Mouse (Mus musculus): ENCODE data around the gene Tsc22d4. TPM values are rescaled to one million over a fixed set of nuclear protein-coding genes. Genes with fewer than 3 reads are reported as not detected.
"Not testable (repeated sequence)": the region's sequence is repeated elsewhere in the genome, so short reads cannot be mapped to it uniquely, and the experiment has no call there.

Tsc22d4 gene
- total RNA-seq, 2 experiments from 2014 or later = 169 to 181 TPM

DNA sequence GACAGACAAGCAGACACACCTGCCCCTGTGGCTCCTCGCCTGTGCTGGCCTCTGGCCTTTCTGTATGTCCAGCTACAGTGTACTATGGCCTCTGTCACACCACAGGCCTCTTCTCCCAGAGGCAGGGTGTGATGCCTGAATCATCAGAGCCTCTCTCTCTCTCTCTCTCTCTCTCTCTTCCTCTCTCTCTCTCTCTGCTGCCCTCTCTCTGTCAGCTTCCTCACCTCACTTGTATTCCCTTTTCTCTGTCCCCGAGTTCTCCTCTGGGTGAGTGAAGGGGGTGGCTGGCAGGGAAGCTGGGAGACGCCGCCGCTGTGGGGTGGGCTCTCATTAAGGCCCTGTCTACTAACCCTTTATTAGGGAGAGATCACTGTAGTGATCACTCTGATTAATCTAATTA lies 7.0 kb upstream of the Tsc22d4 start:
- intact Hi-C loops (cut with DNase I) = loop anchor here (5.0 kb wide), 1 partner anchor 56 kb away; the partner anchor contains the start of gene Agfg2

DNA sequence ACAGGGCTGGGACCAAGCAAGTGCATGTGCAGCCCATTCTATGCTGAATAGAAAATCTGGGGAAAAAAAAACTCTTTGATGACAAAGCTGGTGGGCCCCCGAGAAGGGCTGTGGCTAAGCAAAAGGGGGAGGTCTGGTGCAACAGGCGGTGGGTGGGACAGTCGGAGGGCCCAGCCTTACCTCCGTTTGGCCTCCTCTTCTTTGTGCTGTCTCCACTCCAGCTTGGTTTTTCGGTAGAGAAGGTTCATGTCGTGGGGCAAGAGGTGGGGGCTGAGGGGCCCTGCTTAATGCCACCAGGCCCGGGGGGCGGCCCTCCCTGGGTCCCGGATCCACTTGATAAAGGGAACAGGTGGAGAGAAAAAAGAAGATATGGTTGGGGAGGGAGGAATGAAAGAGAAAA lies 6.1 kb upstream of the Tsc22d4 start:
- intact Hi-C loops (cut with DNase I) = loop anchor here (5.0 kb wide), 1 partner anchor 57 kb away; the partner anchor contains the start of gene Agfg2

More for the DNA sequence above, 7.0 kb upstream of the Tsc22d4 start:
- no peak for DNase-seq (ENCODE audit: low spot score in 2 of 2)

GRCm38 (mm10) chr5:137740506-137740905 lies 5.0 kb upstream of the Tsc22d4 start:
- intact Hi-C loops (cut with DNase I) = no loop called here
- no peak for DNase-seq (ENCODE audit: low spot score in 2 of 2)

More for the DNA sequence above, 6.1 kb upstream of the Tsc22d4 start:
- no peak for DNase-seq (ENCODE audit: low spot score in 2 of 2)

DNA sequence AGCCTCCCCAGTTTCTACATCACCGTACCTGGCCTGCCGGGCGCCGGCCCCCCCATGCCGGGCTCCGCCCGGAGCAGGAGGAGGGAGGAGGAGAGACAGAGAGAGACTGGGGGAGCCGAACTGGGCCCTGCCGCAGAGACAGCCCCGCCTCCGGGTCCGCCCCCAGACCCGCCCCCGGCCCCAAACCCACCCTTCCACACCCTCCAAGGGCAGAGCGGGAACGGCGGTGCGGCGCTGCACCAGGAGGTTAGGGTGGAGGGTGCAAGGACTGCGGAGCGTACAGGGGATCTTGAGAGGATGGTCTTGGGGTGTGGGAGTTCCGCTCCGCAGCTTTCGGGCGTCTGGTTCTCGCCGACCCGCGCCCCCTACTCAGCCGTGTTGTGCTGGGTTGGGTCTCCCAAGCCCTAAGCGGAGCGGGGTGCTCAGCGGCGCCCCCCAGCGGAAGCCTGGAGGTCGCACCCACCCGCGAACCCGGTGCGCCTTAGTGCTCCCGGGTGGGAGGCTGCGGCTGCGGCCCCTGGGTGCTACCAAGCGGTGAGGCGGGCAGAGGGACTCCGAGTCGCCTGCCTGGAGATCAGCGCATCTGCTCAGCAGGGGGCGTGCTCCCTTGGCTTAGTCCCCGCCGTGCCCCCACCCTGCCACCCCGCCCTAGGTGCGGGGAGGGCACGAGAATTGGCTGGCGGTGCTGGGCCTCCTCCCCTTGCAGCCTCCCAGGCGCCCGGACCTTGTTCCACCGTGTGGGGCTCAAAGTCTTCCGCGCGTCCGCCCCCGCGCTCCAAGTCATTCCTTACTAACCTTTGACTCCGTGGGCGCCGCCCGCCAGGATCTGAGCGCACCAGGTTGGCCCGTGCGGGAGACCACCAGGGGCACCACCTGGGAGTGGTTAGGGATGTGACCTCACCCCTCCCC lies 4.3 kb upstream of the Tsc22d4 start, which contains the start of gene Nyap1:
Gene Nyap1 (minus strand): TSS at position 585 of the 909 bp plus-strand sequence.
- intact Hi-C loops (cut with DNase I) = no loop called here
- peak; percentile 75 to 82 for DNase-seq (ENCODE audit: low spot score in 2 of 2)

DNA sequence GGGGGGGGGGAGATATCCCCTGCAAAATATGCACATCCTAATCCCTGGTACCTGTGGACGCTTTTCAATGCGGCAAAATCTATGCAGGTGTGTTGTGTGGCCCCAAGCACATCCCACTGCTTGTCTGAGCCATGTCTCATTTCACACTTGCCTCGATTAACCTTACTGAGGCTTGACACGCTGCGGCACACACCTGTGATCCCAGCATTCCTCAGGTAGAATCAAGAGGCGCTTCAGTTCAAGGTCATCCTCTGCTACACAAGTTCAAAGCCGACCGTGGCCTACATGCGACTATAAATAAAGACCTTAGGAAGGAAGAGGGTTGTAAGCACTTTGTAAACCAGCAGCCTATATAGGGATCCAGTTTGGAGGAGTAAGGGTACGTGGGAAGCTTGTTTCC lies 3.5 kb upstream of the Tsc22d4 start:
- no peak for DNase-seq (ENCODE audit: low spot score in 2 of 2)
- intact Hi-C loops (cut with DNase I) = no loop called here

- DNase-seq (ENCODE audit: low spot score in 2 of 2) = no peak
- intact Hi-C loops (cut with DNase I) = no loop called here
These were observed 2.7 kb upstream of the Tsc22d4 start for GRCm38 (mm10) chr5:137742836-137743235.

GRCm38 (mm10) chr5:137744197-137744596 lies 1.3 kb upstream of the Tsc22d4 start:
- no peak for DNase-seq (ENCODE audit: low spot score in 2 of 2)
- intact Hi-C loops (cut with DNase I) = no loop called here

- no peak for DNase-seq (ENCODE audit: low spot score in 2 of 2)
- intact Hi-C loops (cut with DNase I) = loop anchor here (5.0 kb wide), 1 partner anchor 89 kb away; no protein-coding TSS in a partner anchor
These were observed 836 bp downstream of the Tsc22d4 start for GRCm38 (mm10) chr5:137746282-137746850.

DNA sequence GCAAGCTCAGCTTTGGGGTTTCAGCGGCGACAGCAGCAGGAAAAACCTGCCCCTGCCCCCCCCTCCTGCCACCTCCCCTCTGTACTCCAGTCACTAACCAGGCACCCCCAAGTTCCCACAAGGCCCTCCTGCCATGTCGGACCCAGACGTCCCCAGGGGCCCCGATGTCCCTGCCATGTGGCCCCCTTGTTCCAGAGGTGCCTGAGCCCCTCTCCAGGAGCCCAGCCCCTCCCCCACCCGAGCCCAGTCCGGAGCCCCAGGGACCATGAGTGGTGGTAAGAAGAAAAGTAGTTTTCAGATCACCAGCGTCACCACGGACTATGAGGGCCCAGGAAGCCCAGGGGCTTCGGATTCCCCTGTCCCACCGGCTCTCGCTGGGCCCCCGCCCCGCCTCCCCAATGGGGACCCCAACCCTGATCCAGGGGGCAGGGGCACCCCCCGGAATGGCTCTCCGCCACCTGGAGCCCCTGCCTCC lies 1.4 kb downstream of the Tsc22d4 start:
- DNase-seq (ENCODE audit: low spot score in 2 of 2) = no peak
- intact Hi-C loops (cut with DNase I) = loop anchor here (5.0 kb wide), 1 partner anchor 90 kb away; no protein-coding TSS in a partner anchor

DNA sequence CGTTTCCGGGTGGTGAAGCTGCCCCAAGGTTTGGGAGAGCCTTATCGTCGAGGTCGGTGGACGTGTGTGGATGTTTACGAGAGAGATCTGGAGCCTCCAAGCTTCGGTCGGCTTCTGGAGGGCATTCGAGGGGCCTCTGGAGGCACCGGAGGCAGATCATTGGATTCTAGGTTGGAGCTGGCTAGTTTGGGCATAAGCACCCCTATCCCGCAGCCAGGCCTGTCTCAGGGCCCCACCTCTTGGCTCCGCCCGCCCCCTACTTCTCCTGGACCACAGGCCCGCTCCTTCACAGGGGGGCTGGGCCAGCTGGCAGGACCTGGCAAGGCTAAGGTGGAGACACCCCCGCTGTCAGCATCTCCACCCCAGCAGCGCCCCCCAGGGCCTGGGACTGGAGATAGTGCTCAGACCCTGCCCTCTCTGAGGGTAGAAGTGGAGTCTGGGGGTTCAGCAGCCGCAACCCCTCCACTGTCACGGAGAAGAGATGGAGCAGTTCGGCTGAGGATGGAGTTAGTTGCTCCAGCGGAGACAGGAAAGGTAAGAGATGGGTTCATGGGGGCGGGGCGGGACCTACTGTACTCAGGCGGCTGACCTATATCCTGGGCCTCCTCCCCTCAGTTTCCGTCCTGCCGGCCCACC lies 1.9 kb downstream of the Tsc22d4 start:
- intact Hi-C loops (cut with DNase I) = loop anchor here (5.0 kb wide), 1 partner anchor 90 kb away; no protein-coding TSS in a partner anchor
- DNase-seq (ENCODE audit: low spot score in 2 of 2) = no peak

DNA sequence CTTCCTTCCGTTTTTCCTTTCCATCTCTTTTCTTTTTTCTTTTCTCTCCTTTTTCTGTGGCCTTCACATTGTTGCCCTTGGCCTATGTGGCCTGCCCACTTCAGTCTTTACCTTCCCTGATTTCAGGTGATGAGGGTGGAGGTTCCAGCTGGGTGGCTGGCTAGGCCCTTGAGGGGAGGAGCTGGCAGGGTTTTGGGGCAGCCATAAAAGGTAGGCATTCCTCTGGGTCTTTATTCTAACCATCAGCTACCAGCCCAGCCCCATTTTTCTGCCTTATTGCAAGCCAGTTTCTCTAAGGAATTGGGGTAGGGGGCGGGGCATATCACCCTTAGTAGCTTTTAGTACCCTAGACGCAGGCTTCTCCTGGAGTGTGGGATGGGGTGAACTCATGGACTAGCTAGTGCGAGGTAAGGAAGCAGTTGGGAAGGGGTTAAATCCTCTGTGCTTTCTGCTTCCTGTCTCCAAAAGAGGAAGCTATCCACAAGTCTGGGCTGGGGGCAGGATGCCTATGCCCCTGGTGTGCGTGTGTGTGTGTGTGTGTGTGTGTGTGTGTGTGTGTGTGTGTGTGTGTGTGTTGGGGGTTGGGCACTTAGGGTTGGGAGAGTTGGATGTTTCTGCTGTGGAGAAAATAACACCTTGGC lies 2.7 kb downstream of the Tsc22d4 start:
- intact Hi-C loops (cut with DNase I) = loop anchor here (5.0 kb wide), 1 partner anchor 91 kb away; no protein-coding TSS in a partner anchor
- DNase-seq (ENCODE audit: low spot score in 2 of 2) = no peak

GRCm38 (mm10) chr5:137749196-137749836 lies 3.8 kb downstream of the Tsc22d4 start:
- no peak for DNase-seq (ENCODE audit: low spot score in 2 of 2)
- intact Hi-C loops (cut with DNase I) = loop anchor here (5.0 kb wide), 1 partner anchor 92 kb away; no protein-coding TSS in a partner anchor

DNA sequence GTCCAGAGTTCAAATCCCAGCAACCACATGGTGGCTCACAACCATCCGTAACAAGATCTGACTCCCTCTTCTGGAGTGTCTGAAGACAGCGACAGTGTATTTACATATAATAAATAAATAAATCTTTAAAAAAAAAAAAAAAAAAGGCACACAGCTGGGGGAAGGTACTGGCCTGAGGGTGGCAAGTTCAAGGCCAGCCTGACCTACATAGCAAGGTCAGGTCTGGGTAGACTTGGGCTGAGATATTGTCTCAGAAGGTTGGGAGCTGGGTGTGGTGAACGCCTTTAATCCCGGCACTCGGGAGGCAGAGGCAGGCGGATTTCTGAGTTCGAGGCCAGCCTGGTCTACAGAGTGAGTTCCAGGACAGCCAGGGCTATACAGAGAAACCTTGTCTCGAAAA lies 4.7 kb downstream of the Tsc22d4 start:
- intact Hi-C loops (cut with DNase I); DNase-seq (ENCODE audit: low spot score in 2 of 2): not testable (repeated sequence)

DNA sequence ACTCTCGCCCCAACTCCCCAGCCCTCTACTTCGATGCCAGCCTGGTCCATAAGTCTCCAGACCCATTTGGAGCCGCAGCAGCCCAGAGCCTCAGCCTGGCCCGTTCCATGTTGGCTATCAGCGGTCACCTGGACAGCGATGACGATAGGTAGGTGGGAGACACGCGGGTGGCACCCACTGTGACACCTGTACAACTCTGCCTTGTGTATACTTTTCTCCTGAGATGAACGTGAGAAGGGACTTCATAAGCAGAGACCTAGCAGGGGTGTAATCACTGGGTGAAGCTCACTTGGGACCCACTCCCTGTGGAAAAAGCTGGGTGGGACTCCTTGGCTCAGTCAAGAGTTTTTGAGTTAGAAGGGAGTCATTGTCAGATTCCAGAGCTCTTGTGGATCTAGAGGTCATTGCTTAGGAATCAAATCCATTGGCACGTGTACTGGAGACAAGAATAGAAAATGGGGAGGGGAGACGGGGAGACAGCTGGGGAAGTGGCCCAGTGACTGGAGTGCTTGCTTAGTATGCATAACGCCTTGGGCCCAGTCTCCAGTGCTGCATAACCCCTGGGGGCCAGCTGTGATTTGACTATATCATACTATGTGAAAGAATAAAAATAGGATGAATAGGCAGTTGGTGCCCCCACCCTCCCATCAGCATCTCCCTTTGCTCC lies 5.8 kb downstream of the Tsc22d4 start:
- intact Hi-C loops (cut with DNase I) = no loop called here
- no peak for DNase-seq (ENCODE audit: low spot score in 2 of 2)

GRCm38 (mm10) chr5:137751988-137752387 lies 6.5 kb downstream of the Tsc22d4 start:
- no peak for DNase-seq (ENCODE audit: low spot score in 2 of 2)
- intact Hi-C loops (cut with DNase I) = no loop called here

- intact Hi-C loops (cut with DNase I) = no loop called here
These were observed 7.7 kb downstream of the Tsc22d4 start for GRCm38 (mm10) chr5:137753111-137753832.

GRCm38 (mm10) chr5:137755425-137755824 lies 9.9 kb downstream of the Tsc22d4 start:
- intact Hi-C loops (cut with DNase I) = no loop called here
- DNase-seq (ENCODE audit: low spot score in 2 of 2) = no peak

More at GRCm38 (mm10) chr5:137753111-137753832, 7.7 kb downstream of the Tsc22d4 start:
- no peak for DNase-seq (ENCODE audit: low spot score in 2 of 2)

Data from left cerebral cortex, postnatal 14 days (tissue).